Mouse (Mus musculus) cortical plate, adult 2 months (tissue): ENCODE results near the gene Arnt2.

Experiments
- CTCF ChIP-seq: fragments of 200-500 bp; IDR thresholded peaks from 2 replicates; pipeline ENCODE4 v1.5.1; 2011; ENCODE audit warnings: mild to moderate bottlenecking, control low read depth, low read length; ENCODE audit not compliant: insufficient read depth; ENCODE audit errors: extremely low read depth
- POLR2A ChIP-seq: fragments of 200-500 bp; IDR thresholded peaks from 2 replicates; pipeline ENCODE4 v1.6.1; 2011; ENCODE audit warnings: mild to moderate bottlenecking, low read length, control low read depth; ENCODE audit not compliant: insufficient read depth; ENCODE audit errors: extremely low read depth

GRCm38 (mm10) chr7:84272206-84272818, 137.7 kb downstream of the Arnt2 start:
- TF ChIP-seq POLR2A, result no peak
- TF ChIP-seq CTCF, result peak; percentile 98
